Mouse (Mus musculus): ENCODE measurements around the gene 1810043G02Rik. TPM values are rescaled to one million over a fixed set of nuclear protein-coding genes. Genes with fewer than 3 reads are reported as not detected.

1810043G02Rik gene
- total RNA-seq, 1 experiment = 8.4 TPM

GRCm38 (mm10) chr10:77971709-77972553 lies 6.4 kb upstream of the 1810043G02Rik start:
- peak; percentile 46 for DNase-seq (ENCODE audit: low read depth, low spot score)

GRCm38 (mm10) chr10:77974323-77974722 lies 4.0 kb upstream of the 1810043G02Rik start:
- no peaks in the 10 kb centered on the region for H3K36me3 ChIP-seq (ENCODE audit: control insufficient read depth, insufficient read depth, low read length, poor library complexity, severe bottlenecking)
- in situ Hi-C loops (cut with MboI; ENCODE audit: low sequenced_read_pairs in 2 of 2, unreplicated experiment in 2 of 2) = no loop called here
- no peak for DNase-seq (ENCODE audit: low read depth, low spot score)

More at GRCm38 (mm10) chr10:77971709-77972553, 6.4 kb upstream of the 1810043G02Rik start:
- Histone ChIP-seq H3K4me3 (ENCODE audit: insufficient read depth in 1 of 2, low read depth in 1 of 2, low read length in 2 of 2, poor library complexity in 1 of 2, severe bottlenecking in 1 of 2) (no peak overlapping the region), H3K27ac (ENCODE audit: insufficient read depth, low read depth, low read length, poor library complexity, severe bottlenecking) (no peak overlapping the region), H3K9ac (ENCODE audit: insufficient read depth, low read depth, low read length, poor library complexity, severe bottlenecking) (no peak overlapping the region), H3K4me1 (ENCODE audit: control insufficient read depth in 2 of 2, insufficient read depth in 2 of 2, low read length in 2 of 2, poor library complexity in 1 of 2) (peaks cover 0 to 2% of the 10 kb centered on the region in 2 experiments; a peak in 1 of 4 replicates), H3K9me3 (ENCODE audit: control insufficient read depth, insufficient read depth, low read depth, low read length) (no peaks in the 10 kb centered on the region), H3K36me3 (ENCODE audit: control insufficient read depth, insufficient read depth, low read length, poor library complexity, severe bottlenecking) (no peaks in the 10 kb centered on the region)
- in situ Hi-C loops (cut with MboI; ENCODE audit: low sequenced_read_pairs in 2 of 2, unreplicated experiment in 2 of 2) = no loop called here
- no peak for TF ChIP-seq HCFC1 (IDR thresholded peaks at IDR 0.05; ENCODE audit: borderline replicate concordance, insufficient read depth, low read length)
- no peak for TF ChIP-seq CHD2 (IDR thresholded peaks at IDR 0.05; ENCODE audit: low read depth, low read length)
- TF ChIP-seq MAFK (IDR thresholded peaks at IDR 0.05; ENCODE audit: insufficient read depth, low read depth, low read length) = no peak
- TF ChIP-seq ZNF384 (IDR thresholded peaks at IDR 0.05; ENCODE audit: low read depth, low read length) = 0 out of 2 replicates have a peak, but pooled peaks have one; percentile 28
- TF ChIP-seq ZC3H11A (IDR thresholded peaks at IDR 0.05; ENCODE audit: borderline replicate concordance, low read depth, low read length) = peak; percentile 62; the same call in 1 of the 2 replicates

GRCm38 (mm10) chr10:77974811-77975210 lies 3.5 kb upstream of the 1810043G02Rik start:
- Histone ChIP-seq H3K36me3 (ENCODE audit: control insufficient read depth, insufficient read depth, low read length, poor library complexity, severe bottlenecking) (no peaks in the 10 kb centered on the region), H3K27ac (ENCODE audit: insufficient read depth, low read depth, low read length, poor library complexity, severe bottlenecking) (no peak overlapping the region), H3K9me3 (ENCODE audit: control insufficient read depth, insufficient read depth, low read depth, low read length) (no peaks in the 10 kb centered on the region), H3K4me3 (ENCODE audit: insufficient read depth in 1 of 2, low read depth in 1 of 2, low read length in 2 of 2, poor library complexity in 1 of 2, severe bottlenecking in 1 of 2) (no peak overlapping the region), H3K9ac (ENCODE audit: insufficient read depth, low read depth, low read length, poor library complexity, severe bottlenecking) (no peak overlapping the region), H3K4me1 (ENCODE audit: control insufficient read depth in 2 of 2, insufficient read depth in 2 of 2, low read length in 2 of 2, poor library complexity in 1 of 2) (no peaks in the 10 kb centered on the region)
- no peak for DNase-seq (ENCODE audit: low read depth, low spot score)
- no peak for TF ChIP-seq CHD2 (IDR thresholded peaks at IDR 0.05; ENCODE audit: low read depth, low read length)
- TF ChIP-seq ZC3H11A (IDR thresholded peaks at IDR 0.05; ENCODE audit: borderline replicate concordance, low read depth, low read length) = no peak
- TF ChIP-seq HCFC1 (IDR thresholded peaks at IDR 0.05; ENCODE audit: borderline replicate concordance, insufficient read depth, low read length) = no peak
- TF ChIP-seq MAFK (IDR thresholded peaks at IDR 0.05; ENCODE audit: insufficient read depth, low read depth, low read length) = no peak
- no peak for TF ChIP-seq ZNF384 (IDR thresholded peaks at IDR 0.05; ENCODE audit: low read depth, low read length)
- in situ Hi-C loops (cut with MboI; ENCODE audit: low sequenced_read_pairs in 2 of 2, unreplicated experiment in 2 of 2) = no loop called here

More at GRCm38 (mm10) chr10:77974323-77974722, 4.0 kb upstream of the 1810043G02Rik start:
- TF ChIP-seq CHD2 (IDR thresholded peaks at IDR 0.05; ENCODE audit: low read depth, low read length) = no peak
- no peak for TF ChIP-seq ZNF384 (IDR thresholded peaks at IDR 0.05; ENCODE audit: low read depth, low read length)
- TF ChIP-seq ZC3H11A (IDR thresholded peaks at IDR 0.05; ENCODE audit: borderline replicate concordance, low read depth, low read length) = no peak
- TF ChIP-seq HCFC1 (IDR thresholded peaks at IDR 0.05; ENCODE audit: borderline replicate concordance, insufficient read depth, low read length) = no peak
- TF ChIP-seq MAFK (IDR thresholded peaks at IDR 0.05; ENCODE audit: insufficient read depth, low read depth, low read length) = no peak
- no peak overlapping the region for H3K4me3 ChIP-seq (ENCODE audit: insufficient read depth in 1 of 2, low read depth in 1 of 2, low read length in 2 of 2, poor library complexity in 1 of 2, severe bottlenecking in 1 of 2)
- H3K27ac ChIP-seq (ENCODE audit: insufficient read depth, low read depth, low read length, poor library complexity, severe bottlenecking) = no peak overlapping the region
- H3K9ac ChIP-seq (ENCODE audit: insufficient read depth, low read depth, low read length, poor library complexity, severe bottlenecking) = no peak overlapping the region
- H3K9me3 ChIP-seq (ENCODE audit: control insufficient read depth, insufficient read depth, low read depth, low read length) = no peaks in the 10 kb centered on the region
- peaks cover 0 to 2% of the 10 kb centered on the region in 2 experiments; a peak in 1 of 4 replicates for H3K4me1 ChIP-seq (ENCODE audit: control insufficient read depth in 2 of 2, insufficient read depth in 2 of 2, low read length in 2 of 2, poor library complexity in 1 of 2)

- in situ Hi-C loops (cut with MboI; ENCODE audit: low sequenced_read_pairs in 2 of 2, unreplicated experiment in 2 of 2) = no loop called here
- DNase-seq (ENCODE audit: low read depth, low spot score) = no peak
- TF ChIP-seq CHD2 (IDR thresholded peaks at IDR 0.05; ENCODE audit: low read depth, low read length) (no peak), HCFC1 (IDR thresholded peaks at IDR 0.05; ENCODE audit: borderline replicate concordance, insufficient read depth, low read length) (no peak), ZNF384 (IDR thresholded peaks at IDR 0.05; ENCODE audit: low read depth, low read length) (no peak), ZC3H11A (IDR thresholded peaks at IDR 0.05; ENCODE audit: borderline replicate concordance, low read depth, low read length) (no peak)
- Histone ChIP-seq H3K4me3 (ENCODE audit: insufficient read depth in 1 of 2, low read depth in 1 of 2, low read length in 2 of 2, poor library complexity in 1 of 2, severe bottlenecking in 1 of 2) (no peak overlapping the region), H3K9ac (ENCODE audit: insufficient read depth, low read depth, low read length, poor library complexity, severe bottlenecking) (no peak overlapping the region), H3K4me1 (ENCODE audit: control insufficient read depth in 2 of 2, insufficient read depth in 2 of 2, low read length in 2 of 2, poor library complexity in 1 of 2) (no peaks in the 10 kb centered on the region), H3K36me3 (ENCODE audit: control insufficient read depth, insufficient read depth, low read length, poor library complexity, severe bottlenecking) (no peaks in the 10 kb centered on the region), H3K9me3 (ENCODE audit: control insufficient read depth, insufficient read depth, low read depth, low read length) (no peaks in the 10 kb centered on the region), H3K27ac (ENCODE audit: insufficient read depth, low read depth, low read length, poor library complexity, severe bottlenecking) (no peak overlapping the region)
Observed at GRCm38 (mm10) chr10:77975653-77976052, 2.7 kb upstream of the 1810043G02Rik start.
